Mouse (Mus musculus): ENCODE measurements around the gene Ctnnbl1. TPM values are rescaled to one million over a fixed set of nuclear protein-coding genes. Genes with fewer than 3 reads are reported as not detected.

The Ctnnbl1 gene
- total and polyA plus RNA-seq, 3 experiments = 46.0 to 57.2 (median 48.6) TPM

- no peaks in the 10 kb centered on the region for H3K79me2 ChIP-seq (replicated peaks; ENCODE audit: control insufficient read depth, extremely low read depth, insufficient read depth, poor library complexity, severe bottlenecking)
- no peak overlapping the region for H3K4me2 ChIP-seq (ENCODE audit: insufficient read depth, low read depth, poor library complexity, severe bottlenecking)
- H3K4me1 ChIP-seq (ENCODE audit: control insufficient read depth in 1 of 2, insufficient read depth in 2 of 2) = no peaks in the 10 kb centered on the region
- no peaks in the 10 kb centered on the region for H3K36me3 ChIP-seq (replicated peaks in 1 of 2; ENCODE audit: control insufficient read depth in 1 of 2, insufficient read depth in 1 of 2, low read length in 1 of 2)
- H3K9me3 ChIP-seq (replicated peaks; ENCODE audit: low read length) = peaks cover 12% of the 10 kb centered on the region
- H3K27me3 ChIP-seq (replicated peaks) = peaks cover 69% of the 10 kb centered on the region
- dilution Hi-C loops (cut with MboI; ENCODE audit: extremely low pct_ligation_motif_present, extremely low pct_unique_long_range_greater_than_20kb, low sequenced_read_pairs) = no loop called here
- TF ChIP-seq ELF1 (IDR thresholded peaks at IDR 0.05; ENCODE audit: low read depth, low read length) = no peak
- TF ChIP-seq CHD2 (IDR thresholded peaks at IDR 0.05; ENCODE audit: low read length) = no peak
- no peak for TF ChIP-seq SMC3 (IDR thresholded peaks at IDR 0.05; ENCODE audit: low read depth, low read length)
- no peak for TF ChIP-seq EP300 (IDR thresholded peaks at IDR 0.05; ENCODE audit: low read length)
- no peak for TF ChIP-seq NRF1 (IDR thresholded peaks at IDR 0.05; ENCODE audit: low read depth, low read length)
- no peak for TF ChIP-seq MXI1 (IDR thresholded peaks at IDR 0.05; ENCODE audit: low read depth, low read length)
- no peak for TF ChIP-seq TBP (conservative IDR thresholded peaks at IDR 0.05; ENCODE audit: low read depth, low read length)
- no peak for TF ChIP-seq HCFC1 (IDR thresholded peaks at IDR 0.05; ENCODE audit: low read depth, low read length)
- no peak for TF ChIP-seq ZNF384 (IDR thresholded peaks at IDR 0.05; ENCODE audit: low read depth, low read length)
- no peak for TF ChIP-seq E2F4 (IDR thresholded peaks at IDR 0.05; ENCODE audit: insufficient replicate concordance, low read depth, low read length)
- in situ Hi-C loops (cut with MboI; ENCODE audit: low pct_ligation_motif_present, low pct_unique_long_range_greater_than_20kb, low sequenced_read_pairs) = no loop called here
- H3K27ac ChIP-seq (ENCODE audit: insufficient read depth, low read depth) = no peak overlapping the region
- H3K9ac ChIP-seq (ENCODE audit: insufficient read depth, low read depth) = no peak overlapping the region
- H3K4me3 ChIP-seq (replicated peaks in 1 of 3; ENCODE audit: low read depth in 2 of 3, low read length in 2 of 3, poor library complexity in 1 of 3) = no peak overlapping the region
- no peak for DNase-seq (ENCODE audit: extremely low read depth)
Measured at GRCm38 (mm10) chr2:157718441-157718840, 18.8 kb upstream of the Ctnnbl1 start.

GRCm38 (mm10) chr2:157723883-157724573, 13.2 kb upstream of the Ctnnbl1 start:
- in situ Hi-C loops (cut with MboI; ENCODE audit: low pct_ligation_motif_present, low pct_unique_long_range_greater_than_20kb, low sequenced_read_pairs) (no loop called here), dilution Hi-C loops (cut with MboI; ENCODE audit: extremely low pct_ligation_motif_present, extremely low pct_unique_long_range_greater_than_20kb, low sequenced_read_pairs) (no loop called here)
- Histone ChIP-seq H3K27ac (ENCODE audit: insufficient read depth, low read depth) (no peak overlapping the region), H3K27me3 (replicated peaks) (peaks cover 73% of the 10 kb centered on the region), H3K36me3 (replicated peaks in 1 of 2; ENCODE audit: control insufficient read depth in 1 of 2, insufficient read depth in 1 of 2, low read length in 1 of 2) (no peaks in the 10 kb centered on the region), H3K4me1 (ENCODE audit: control insufficient read depth in 1 of 2, insufficient read depth in 2 of 2) (no peaks in the 10 kb centered on the region), H3K9ac (ENCODE audit: insufficient read depth, low read depth) (no peak overlapping the region), H3K4me2 (ENCODE audit: insufficient read depth, low read depth, poor library complexity, severe bottlenecking) (no peak overlapping the region), H3K79me2 (replicated peaks; ENCODE audit: control insufficient read depth, extremely low read depth, insufficient read depth, poor library complexity, severe bottlenecking) (no peaks in the 10 kb centered on the region), H3K4me3 (replicated peaks in 1 of 3; ENCODE audit: low read depth in 2 of 3, low read length in 2 of 3, poor library complexity in 1 of 3) (no peak overlapping the region), H3K9me3 (replicated peaks; ENCODE audit: low read length) (peaks cover 12% of the 10 kb centered on the region)
- TF ChIP-seq JUN (IDR thresholded peaks at IDR 0.05; ENCODE audit: insufficient read depth, low read depth, low read length) (no peak), TBP (conservative IDR thresholded peaks at IDR 0.05; ENCODE audit: low read depth, low read length) (no peak), EP300 (IDR thresholded peaks at IDR 0.05; ENCODE audit: low read length) (no peak)
- no peak for DNase-seq (ENCODE audit: extremely low read depth)

GRCm38 (mm10) chr2:157724574-157724914, 12.7 kb upstream of the Ctnnbl1 start:
- no peaks in the 10 kb centered on the region for H3K36me3 ChIP-seq (replicated peaks in 1 of 2; ENCODE audit: control insufficient read depth in 1 of 2, insufficient read depth in 1 of 2, low read length in 1 of 2)
- dilution Hi-C loops (cut with MboI; ENCODE audit: extremely low pct_ligation_motif_present, extremely low pct_unique_long_range_greater_than_20kb, low sequenced_read_pairs) = no loop called here

More at GRCm38 (mm10) chr2:157724574-157724914, 12.7 kb upstream of the Ctnnbl1 start:
- no peak for DNase-seq (ENCODE audit: extremely low read depth)
- peaks cover 12% of the 10 kb centered on the region for H3K9me3 ChIP-seq (replicated peaks; ENCODE audit: low read length)
- peaks cover 75% of the 10 kb centered on the region for H3K27me3 ChIP-seq (replicated peaks)
- H3K4me2 ChIP-seq (ENCODE audit: insufficient read depth, low read depth, poor library complexity, severe bottlenecking) = no peak overlapping the region
- H3K27ac ChIP-seq (ENCODE audit: insufficient read depth, low read depth) = no peak overlapping the region
- no peaks in the 10 kb centered on the region for H3K79me2 ChIP-seq (replicated peaks; ENCODE audit: control insufficient read depth, extremely low read depth, insufficient read depth, poor library complexity, severe bottlenecking)
- H3K4me3 ChIP-seq (replicated peaks in 1 of 3; ENCODE audit: low read depth in 2 of 3, low read length in 2 of 3, poor library complexity in 1 of 3) = no peak overlapping the region
- no peak for TF ChIP-seq EP300 (IDR thresholded peaks at IDR 0.05; ENCODE audit: low read length)
- TF ChIP-seq BHLHE40 (IDR thresholded peaks at IDR 0.05; ENCODE audit: low read depth, low read length) = no peak
- TF ChIP-seq MYC (IDR thresholded peaks at IDR 0.05; ENCODE audit: low read depth, low read length) = no peak
- TF ChIP-seq GABPA (IDR thresholded peaks at IDR 0.05; ENCODE audit: insufficient replicate concordance, low read depth, low read length) = no peak
- no peak for TF ChIP-seq IRF4 (IDR thresholded peaks at IDR 0.05; ENCODE audit: low read depth, low read length)
- TF ChIP-seq MEF2A (IDR thresholded peaks at IDR 0.05; ENCODE audit: borderline replicate concordance, low read depth, low read length) = no peak
- no peak overlapping the region for H3K9ac ChIP-seq (ENCODE audit: insufficient read depth, low read depth)
- no peaks in the 10 kb centered on the region for H3K4me1 ChIP-seq (ENCODE audit: control insufficient read depth in 1 of 2, insufficient read depth in 2 of 2)
- in situ Hi-C loops (cut with MboI; ENCODE audit: low pct_ligation_motif_present, low pct_unique_long_range_greater_than_20kb, low sequenced_read_pairs) = no loop called here
